Mouse (Mus musculus) layer of hippocampus, adult 8-10 months (tissue): ENCODE results near the gene Gm49339. TPM values are rescaled to one million over a fixed set of nuclear protein-coding genes. Genes with fewer than 3 reads are reported as not detected.
"Not testable (repeated sequence)": the region's sequence is repeated elsewhere in the genome, so short reads cannot be mapped to it uniquely, and the experiment has no call there.

Experiments used
- DNase-seq, 2 experiments: peaks; one replicate each; pipeline ENCODE4 v3.0.0; 2022; ENCODE audit warnings: low spot score in 2 of 2
- total RNA-seq, 4 experiments: library from RNA; stranded (reverse); gene quantifications; 2 replicates each; pipeline ENCODE4 v1.2.4; 2022

The Gm49339 gene
- 1 to 10 TPM in 1 of 4 experiments, under 1 TPM in 2, not detected in 1; 0.65 to 3.5 (median 0.90) TPM for total RNA-seq

DNA sequence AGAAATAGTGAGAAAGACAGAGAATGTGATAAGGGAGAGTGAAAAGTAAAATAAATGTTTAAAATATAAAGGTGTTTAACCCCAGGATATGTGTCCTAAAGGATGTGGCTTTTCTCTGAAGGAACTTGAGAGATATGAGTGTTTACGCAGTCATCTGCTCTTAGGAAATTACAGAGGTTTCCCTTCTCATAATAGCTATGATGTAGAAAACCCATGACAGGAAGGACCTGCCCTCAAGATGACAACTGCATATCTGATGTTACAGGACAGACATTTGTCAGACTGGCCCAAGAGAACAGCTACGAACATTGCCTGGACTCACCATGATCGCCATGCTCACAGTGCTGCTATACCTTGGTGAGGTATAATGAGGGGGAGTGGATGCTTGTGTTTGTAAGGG lies at the start of gene Gm49339, which contains the start of gene Lilr4b:
TSS of gene Gm49339 (plus strand) at position 216 of the 400 bp plus-strand sequence.
TSS of gene Lilr4b (plus strand) at position 236 of the 400 bp plus-strand sequence.
- DNase-seq: not testable (repeated sequence)

DNA sequence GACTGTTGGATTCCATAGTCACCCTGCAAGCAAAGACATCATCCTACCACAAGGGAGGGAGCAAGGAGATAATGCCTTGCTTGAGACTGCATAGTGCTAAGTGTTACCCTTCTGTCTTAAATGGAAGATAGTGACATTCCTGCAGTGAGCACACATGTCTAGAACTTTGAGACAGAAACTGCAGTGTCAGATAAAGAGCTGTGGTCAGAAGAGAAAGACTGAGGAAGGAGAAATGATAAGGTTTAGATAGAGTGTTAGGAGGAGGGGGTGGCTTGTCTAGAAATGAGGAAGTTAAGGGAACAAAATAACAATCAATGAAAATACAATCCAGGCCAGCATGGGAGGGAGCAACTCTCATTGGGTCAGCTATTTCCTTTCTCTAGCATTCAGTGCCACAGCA lies 47.5 kb upstream of the Gm49339 start:
- DNase-seq: no peak

DNA sequence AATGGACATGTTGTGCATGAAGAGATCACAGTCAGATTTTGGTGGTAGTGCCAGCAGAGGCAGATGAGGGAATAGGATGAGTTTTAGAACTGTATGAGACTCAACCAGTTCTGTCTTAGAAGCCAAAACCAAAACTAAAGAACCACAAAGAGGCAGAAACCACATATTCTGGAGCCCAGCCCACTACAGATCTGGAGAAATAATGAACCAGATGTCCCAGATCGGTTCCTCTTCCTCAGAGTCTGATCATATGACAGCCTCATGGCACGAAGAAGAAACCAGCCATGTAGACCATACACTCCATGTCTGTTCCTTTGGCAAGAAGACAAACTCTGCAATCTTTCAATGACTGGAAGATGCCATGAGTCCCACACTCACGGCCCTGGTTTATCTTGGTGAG lies 44.7 kb upstream of the Gm49339 start:
- DNase-seq: no peak

DNA sequence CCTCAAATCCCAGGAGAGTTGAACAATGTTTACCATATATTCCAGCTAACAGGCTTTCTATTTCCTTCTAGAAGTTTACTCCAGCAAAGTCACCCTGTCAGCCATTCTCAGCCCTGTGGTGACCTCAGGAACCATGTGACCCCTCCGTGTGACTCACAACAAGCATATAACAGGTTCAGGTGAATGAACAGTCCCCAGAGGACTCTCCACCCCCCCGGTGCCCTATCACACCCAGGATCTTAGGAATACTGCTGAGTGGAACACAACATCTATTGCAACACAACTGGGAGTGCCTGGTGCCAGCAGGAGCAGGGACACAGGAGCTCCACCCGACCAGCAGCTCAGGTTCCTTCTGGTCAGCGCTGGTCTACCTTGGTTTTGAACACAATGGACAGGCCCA lies 28.8 kb upstream of the Gm49339 start:
- DNase-seq: no peak

DNA sequence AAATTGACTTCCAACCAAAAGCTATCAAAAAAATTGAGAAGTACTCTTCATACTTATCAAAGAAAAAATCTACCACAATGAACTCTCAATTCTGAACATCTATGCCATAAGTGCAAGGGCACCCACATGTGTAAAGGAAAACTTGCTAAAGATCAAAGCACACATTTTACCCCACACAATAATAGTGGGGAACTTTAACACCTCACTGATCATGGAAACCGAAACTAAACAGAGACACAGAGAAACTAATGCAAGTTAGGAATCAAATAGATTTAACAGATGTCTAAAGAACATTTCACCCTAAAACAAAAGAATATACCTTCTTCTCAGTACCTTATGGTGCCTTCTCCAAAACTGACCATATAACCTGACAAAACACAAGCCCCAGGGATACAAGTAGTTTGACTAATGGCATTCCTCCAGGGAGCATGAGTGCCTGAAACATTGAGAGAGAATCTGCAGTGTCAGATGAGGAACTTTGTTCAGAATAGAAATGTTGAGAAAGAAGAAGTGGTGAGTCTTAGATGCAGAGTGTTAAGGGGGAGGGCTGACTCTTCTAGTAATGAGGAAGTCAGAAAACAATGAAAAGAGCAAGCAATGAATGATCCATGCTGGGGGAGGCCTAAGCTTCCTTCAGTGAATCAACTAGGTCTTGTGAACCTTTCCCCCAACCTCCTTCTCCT lies 26.7 kb upstream of the Gm49339 start:
- no peak for DNase-seq

DNA sequence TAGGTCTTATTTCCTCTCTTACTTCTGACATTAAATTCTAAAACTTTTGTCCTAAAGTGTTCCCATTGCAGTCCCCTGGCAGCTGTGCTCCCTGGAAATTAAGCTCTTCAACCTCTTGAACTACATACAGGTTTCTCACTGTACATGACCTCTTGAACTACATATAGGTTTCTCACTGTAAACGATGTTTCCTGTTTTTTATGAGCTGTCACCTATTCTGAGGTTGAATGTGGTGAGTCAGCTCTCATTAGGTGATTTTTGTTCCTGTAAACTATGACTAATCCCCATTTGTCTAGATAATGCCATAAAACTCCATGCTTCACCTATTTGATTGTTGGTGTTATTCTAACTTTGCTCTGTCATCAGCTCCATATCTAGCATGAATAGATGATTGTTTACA lies 26.0 kb upstream of the Gm49339 start:
- DNase-seq: no peak

DNA sequence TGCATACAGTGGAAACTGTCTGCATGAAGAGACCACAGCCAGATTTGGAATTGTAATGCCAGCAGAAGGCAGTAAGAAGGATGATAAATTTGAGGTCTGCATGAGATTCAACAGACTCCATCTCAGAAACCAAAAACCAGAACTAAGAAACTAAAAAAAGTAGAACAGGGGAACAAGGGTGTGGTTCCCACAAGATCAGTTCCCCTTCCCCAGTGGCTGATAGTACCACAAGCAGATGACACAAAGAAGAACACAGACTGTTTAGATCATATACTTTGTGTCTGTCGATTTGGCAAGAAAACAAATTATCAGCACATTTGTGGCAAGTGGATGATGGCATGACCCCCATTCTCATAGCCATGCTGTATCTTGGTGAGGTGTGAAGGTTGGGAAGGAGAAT lies 24.6 kb upstream of the Gm49339 start:
- no peak for DNase-seq

DNA sequence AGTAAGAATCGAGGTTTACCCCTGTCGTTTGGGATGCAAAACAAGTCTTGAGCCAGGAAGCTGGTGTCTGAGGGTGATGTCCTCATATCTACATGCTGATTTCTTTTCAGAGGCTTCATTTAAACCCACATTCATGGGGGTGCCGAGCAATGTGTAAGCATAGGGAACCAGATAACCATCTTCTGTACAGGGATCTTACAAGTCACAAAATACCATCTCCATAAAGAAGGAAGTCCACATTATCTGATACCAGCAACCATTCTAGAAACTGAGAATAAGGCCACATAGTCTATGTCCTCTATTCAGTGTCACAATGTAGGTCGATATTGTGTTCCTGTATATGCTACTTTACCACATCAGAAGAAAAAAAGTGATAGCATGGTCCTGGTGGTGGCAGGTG lies 24.0 kb upstream of the Gm49339 start:
- no peak for DNase-seq

DNA sequence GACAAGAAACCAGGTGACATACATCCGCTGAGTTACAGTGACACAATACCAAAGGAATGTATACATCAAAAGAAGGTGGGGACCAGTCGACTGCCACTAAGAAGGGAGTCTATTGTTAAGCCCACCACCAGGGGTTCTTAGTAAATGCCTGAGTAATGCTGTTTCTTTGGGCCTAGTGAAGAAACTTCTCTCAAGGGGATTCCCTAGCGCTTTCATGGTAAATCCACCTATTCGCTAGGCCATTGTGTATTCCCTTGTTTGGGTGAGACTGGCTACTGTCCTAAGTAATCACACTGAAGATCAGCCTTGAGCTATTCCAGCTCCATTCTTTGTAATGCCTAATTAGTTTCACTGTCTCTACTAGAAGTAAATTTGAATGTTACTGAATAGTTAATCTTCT lies 16.6 kb upstream of the Gm49339 start:
- DNase-seq: not testable (repeated sequence)

DNA sequence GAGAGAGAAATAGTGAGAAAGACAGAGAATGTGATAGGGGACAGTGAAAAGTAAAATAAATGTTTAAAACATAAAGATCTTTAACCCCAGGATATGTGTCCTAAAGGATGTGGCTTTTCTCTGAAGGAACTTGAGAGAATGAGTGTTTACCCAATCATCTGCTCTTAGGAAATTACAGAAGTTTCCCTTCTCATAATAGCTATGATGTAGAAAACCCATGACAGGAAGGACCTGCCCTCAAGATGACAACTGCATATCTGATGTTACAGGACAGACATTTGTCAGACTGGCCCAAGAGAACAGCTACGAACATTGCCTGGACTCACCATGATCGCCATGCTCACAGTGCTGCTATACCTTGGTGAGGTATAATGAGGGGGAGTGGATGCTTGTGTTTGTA lies 10.3 kb downstream of the Gm49339 start, which contains the start of gene Lilrb4a:
TSS of gene Lilrb4a (plus strand) at position 266 of the 400 bp plus-strand sequence.
- DNase-seq: not testable (repeated sequence)

DNA sequence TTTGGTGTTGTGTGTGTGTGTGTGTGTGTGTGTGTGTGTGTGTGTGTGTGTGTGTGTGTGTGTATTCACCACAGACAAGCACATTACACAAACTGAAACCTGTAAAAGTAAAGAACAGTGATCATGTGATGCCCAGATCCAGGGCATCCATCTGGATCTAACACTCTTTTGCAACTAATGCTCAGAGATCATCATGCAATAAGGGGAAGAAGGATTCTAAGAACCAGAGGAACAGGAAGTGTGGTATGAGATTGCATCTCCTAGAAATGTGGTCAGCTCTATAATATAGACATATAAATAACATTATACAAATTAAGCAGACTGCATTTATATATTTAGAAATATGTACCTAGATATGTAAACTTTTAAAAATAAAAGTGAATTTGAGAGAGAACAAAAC lies 39.6 kb downstream of the Gm49339 start:
- DNase-seq: no peak

DNA sequence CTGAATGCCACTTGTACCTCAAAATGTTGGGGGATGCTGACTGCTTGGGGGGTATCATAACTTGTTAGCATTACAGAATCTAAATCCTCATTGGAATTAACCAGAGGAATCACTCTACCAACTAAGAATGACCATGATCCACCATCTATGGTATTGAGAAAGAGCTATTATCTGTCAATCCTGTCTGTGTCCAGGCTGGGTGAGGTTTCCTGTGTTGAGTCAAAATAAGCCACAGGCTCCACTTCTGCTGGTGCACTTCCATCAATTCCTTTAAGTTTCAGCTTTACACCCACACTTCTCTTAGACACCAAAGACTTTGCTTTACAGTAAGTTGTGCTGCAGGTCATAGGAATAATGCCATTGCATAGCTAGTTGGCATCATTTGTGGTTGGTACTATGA lies 41.0 kb downstream of the Gm49339 start:
- DNase-seq: no peak

DNA sequence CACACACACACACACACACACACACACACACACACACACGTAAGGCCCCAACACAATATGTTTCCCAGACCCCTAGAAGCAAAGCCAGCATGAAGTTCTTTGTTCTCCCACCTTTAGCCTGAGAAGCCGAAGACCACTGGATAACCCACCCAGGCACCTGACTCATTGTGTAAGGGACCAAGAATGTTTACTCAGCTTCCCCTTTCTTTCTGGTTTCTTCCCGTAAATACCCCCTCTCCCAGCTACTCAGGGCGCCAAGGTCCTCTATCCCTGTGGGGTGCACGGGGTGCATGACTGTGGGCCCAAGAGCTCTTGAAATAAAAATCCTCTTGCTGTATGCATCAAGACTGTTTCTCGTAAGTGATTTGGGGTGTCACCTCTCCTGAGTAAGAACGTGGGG lies 45.7 kb downstream of the Gm49339 start:
- no peak for DNase-seq

DNA sequence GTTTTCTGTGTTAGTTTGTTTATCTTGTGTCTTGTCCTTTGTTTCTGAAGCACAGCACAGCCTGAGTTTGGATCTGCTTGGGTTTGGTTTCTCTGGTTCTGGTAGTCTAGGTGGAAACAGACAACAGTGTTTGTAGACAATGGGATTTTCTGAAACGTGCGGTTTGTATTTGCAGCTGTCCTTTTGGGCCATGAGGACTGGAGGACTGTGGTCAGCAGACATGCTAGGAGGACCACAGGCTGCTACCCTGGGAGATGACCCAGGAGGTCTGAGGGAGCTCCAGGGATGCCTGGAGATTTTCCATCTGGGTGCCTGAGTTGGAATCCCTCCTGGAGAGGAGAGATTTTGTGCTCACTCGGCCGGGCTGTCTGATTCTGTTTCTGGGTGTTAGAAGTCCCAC lies 46.2 kb downstream of the Gm49339 start:
- DNase-seq: no peak

DNA sequence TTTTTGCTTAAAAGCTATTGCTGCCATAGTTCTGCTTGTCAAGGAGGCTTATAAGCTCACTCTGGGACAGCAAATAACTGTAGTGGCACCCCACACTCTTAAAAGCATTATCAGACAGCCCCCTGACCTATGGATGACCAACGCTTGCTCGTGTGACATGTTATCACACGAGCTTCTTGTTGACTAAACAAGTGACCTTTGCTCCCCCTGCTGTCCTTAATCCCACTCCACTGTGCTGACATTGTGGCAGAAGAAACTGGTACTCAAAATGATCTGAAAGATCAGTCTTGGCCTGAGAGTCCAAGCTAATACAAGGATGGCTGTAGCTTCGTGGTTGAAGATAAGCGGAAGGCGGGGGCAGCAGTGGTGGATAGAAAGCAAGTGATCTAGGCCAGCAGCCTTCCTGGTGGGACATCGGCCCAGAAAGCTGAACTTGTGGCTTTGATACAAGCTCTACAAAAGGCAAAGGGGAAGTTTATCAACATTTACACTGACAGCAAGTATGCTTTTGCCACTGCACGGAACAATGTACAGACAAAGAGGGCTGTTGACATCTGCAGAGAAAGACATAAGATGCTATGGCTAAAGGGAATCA lies 48.5 kb downstream of the Gm49339 start:
- DNase-seq: no peak

DNA sequence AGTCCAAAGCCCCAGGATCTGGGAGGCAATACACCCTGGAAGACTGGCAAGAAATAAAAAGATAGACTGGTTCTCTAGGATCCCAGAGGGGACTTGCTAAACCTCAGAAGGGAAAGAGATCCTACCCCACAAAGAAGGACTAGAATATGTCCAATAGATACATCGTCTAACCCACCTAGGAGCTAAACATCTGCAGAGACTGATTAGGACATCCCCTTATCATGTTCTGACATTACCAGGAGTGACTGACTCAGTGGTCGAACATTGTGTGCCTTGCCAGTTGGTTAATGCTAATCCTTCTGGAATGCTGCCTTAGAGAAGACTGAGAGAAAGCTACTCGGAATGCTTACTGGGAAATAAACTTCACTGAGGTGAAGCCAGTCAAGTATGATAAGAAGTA lies 49.1 kb downstream of the Gm49339 start:
- no peak for DNase-seq

DNA sequence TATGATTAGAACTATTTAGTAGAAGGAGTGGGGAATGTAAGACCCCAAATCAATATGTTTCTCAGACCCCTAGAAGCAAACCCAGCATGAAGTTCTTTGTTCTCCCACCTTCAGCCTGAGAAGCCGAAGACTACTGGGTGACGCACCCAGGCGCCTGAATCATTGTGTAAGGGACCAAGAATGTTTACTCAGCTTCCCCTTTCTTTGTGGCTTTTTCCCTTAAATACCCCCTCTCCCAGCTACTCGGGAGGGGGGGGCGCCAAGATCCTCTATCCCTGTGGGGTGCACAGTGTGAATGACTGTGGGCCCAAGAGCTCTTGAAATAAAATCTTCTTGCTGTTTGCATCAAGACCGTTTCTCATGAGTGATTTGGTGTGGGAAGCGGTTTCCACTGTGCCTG lies 50.4 kb downstream of the Gm49339 start:
- no peak for DNase-seq

Other genes starting within 250 kb of the Gm49339 start
- 1 to 10 TPM in 2 of 4 experiments, under 1 TPM in 1, not detected in 1; 0.08 to 4.4 (median 2.3) TPM for gene Lilr4b, start within 50 bp of the Gm49339 start, total RNA-seq
- gene Lilrb4a, start 10.3 kb downstream of the Gm49339 start, total RNA-seq: 10 to 100 TPM in 1 of 4 experiments, 1 to 10 TPM in 1, under 1 TPM in 1, not detected in 1; 0.66 to 10.6 (median 8.2) TPM
- gene Fam162b, start 109.9 kb downstream of the Gm49339 start, total RNA-seq: not detected
- gene Gprc6a, start 150.8 kb downstream of the Gm49339 start, total RNA-seq: not detected
- gene Rfx6, start 197.1 kb downstream of the Gm49339 start, total RNA-seq: not detected